Mouse (Mus musculus): ENCODE results near the gene P2ry14. TPM values are rescaled to one million over a fixed set of nuclear protein-coding genes. Genes with fewer than 3 reads are reported as not detected.

The P2ry14 gene
- 1.1 and 1.4 TPM in 2 replicates for polyA plus RNA-seq (2012; rRNA removed)

DNA sequence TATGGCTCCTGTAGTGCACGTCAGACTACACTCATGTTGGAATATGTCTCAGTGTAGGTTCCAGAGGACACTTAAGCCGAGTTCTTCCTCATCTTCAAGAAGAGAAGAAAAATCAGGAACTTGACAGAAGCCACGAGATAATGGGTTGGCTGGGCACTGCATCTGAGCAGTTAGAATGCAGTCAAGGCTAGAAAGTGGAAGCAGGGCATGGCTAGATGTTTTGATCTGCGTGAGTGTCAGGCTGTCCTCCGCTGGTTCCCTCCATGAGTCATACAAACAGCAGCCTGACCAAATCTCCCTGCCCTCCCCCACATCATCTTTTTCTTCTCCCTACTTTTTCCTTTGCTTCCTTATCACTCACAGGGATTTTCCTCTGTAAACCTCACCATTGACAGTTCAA is at the start of gene P2ry14:
P2ry14 (minus strand) TSS at position 195 of the 400 bp plus-strand sequence.

DNA sequence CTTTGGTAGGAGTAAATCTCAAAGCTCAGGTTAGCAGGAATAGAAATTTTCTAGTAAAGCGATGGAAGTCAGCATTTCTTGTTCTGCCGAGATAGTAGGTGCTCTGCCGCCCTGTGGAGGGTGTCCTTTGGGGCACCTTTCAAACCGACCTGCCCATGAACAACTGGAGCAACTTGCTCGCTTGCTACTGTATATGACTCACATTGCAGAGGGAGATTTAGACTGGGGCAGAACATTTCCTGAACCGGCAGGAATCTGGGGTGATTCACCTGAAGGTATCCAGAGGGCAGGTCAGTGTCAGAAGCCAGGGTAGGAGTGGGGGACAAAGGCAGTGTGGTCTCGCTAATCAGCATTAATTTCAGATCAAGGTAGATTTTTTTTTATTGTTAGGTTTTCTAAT is 41.5 kb upstream of the P2ry14 start, which contains the start of gene Gpr87:
Gpr87 (minus strand) TSS at position 167 of the 400 bp plus-strand sequence.

DNA sequence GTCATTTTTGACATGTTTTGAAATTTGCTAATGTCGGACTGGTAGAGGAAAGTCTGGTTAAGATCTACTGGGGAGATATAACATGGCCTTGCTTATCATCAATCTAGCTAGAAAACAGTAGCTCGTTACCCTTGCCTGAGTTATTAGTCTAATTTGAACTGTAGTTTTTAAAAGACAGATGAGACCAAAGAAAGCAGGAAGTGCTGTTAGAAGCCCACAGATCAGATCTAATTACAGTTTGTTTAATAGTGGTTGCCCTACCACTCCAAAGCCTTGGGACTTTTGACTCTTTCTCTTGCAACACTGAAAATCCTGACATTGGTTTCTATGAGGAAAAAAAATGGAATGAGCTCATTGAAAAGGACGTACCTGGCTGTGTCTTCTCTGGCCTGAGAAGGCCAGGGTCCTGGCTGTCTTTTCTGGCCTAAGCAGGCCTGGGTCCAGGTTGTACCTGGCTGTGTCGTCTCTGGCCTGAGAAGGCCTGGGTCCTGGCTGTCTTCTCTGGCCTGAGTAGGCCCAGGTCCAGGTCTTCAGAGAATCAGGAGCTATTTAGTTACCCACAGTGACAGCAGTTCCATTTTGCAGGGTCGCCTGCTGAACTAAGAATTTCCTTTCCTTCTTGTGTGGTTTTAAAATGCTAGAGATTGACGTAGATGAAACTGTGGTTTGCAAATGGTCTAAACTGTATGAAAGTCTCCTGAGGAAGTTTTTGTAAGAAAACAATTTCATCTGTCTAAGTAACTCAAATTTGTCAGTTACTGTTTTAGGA is 52.0 kb downstream of the P2ry14 start, which contains the start of gene Gpr171:
Gpr171 (minus strand) TSS at position 604 of the 769 bp plus-strand sequence.

Other genes with a start within 250 kb of the P2ry14 start
- 9.1 and 9.3 TPM in 2 replicates for gene Med12l, start 147.8 kb downstream of the P2ry14 start, polyA plus RNA-seq (2012; rRNA removed)
- 0.13 TPM in 1 of 2 replicates, not detected in the other for gene Gpr171, start 51.8 kb downstream of the P2ry14 start, polyA plus RNA-seq (2012; rRNA removed)
- gene Gpr87, start 41.5 kb upstream of the P2ry14 start, polyA plus RNA-seq (2012; rRNA removed): 0.30 TPM in 1 of 2 replicates, not detected in the other
- gene P2ry13, start 57.3 kb upstream of the P2ry14 start, polyA plus RNA-seq (2012; rRNA removed): 1.1 and 1.4 TPM in 2 replicates
- gene P2ry12, start 109.3 kb upstream of the P2ry14 start, polyA plus RNA-seq (2012; rRNA removed): 3.7 and 5.5 TPM in 2 replicates
- gene Igsf10, start 190.8 kb upstream of the P2ry14 start, polyA plus RNA-seq (2012; rRNA removed): 3.1 and 7.2 TPM in 2 replicates